Mouse (Mus musculus) ES-E14 (cell line): ENCODE data around the gene Lancl3.

Source experiments
- CHD2 ChIP-seq: IDR thresholded peaks from 2 replicates; pipeline ENCODE4 v1.6.1; 2014; ENCODE audit warnings: mild to moderate bottlenecking, low read depth, low read length, inconsistent platforms
- HCFC1 ChIP-seq: IDR thresholded peaks from 2 replicates; pipeline ENCODE4 v1.6.1; 2012; ENCODE audit warnings: low read length, inconsistent platforms, borderline replicate concordance; ENCODE audit not compliant: insufficient read depth
- MAFK ChIP-seq: IDR thresholded peaks from 2 replicates; pipeline ENCODE4 v1.6.1; 2014; ENCODE audit warnings: mild to moderate bottlenecking, low read depth, low read length, inconsistent platforms; ENCODE audit not compliant: insufficient read depth
- ZC3H11A ChIP-seq: IDR thresholded peaks from 2 replicates; pipeline ENCODE4 v1.6.1; 2012; ENCODE audit warnings: low read depth, mild to moderate bottlenecking, inconsistent platforms, low read length, borderline replicate concordance
- ZNF384 ChIP-seq: IDR thresholded peaks from 2 replicates; pipeline ENCODE4 v1.6.1; 2012; ENCODE audit warnings: low read depth, low read length, inconsistent platforms

- TF ChIP-seq ZC3H11A: no peak
- no peak for TF ChIP-seq MAFK
- TF ChIP-seq ZNF384: no peak
- TF ChIP-seq CHD2: no peak
- TF ChIP-seq HCFC1: no peak
These were observed 71.4 kb downstream of the Lancl3 start for GRCm38 (mm10) chrX:9271112-9271511.
